Mouse (Mus musculus): ENCODE measurements around the gene Stard10.

Gene Stard10

GRCm38 (mm10) chr7:101376701-101377340, 59.9 kb downstream of the Stard10 start:
- DNase-seq: no peak

GRCm38 (mm10) chr7:101377741-101378262, 60.9 kb downstream of the Stard10 start:
- DNase-seq: peak; percentile 74 to 85

DNA sequence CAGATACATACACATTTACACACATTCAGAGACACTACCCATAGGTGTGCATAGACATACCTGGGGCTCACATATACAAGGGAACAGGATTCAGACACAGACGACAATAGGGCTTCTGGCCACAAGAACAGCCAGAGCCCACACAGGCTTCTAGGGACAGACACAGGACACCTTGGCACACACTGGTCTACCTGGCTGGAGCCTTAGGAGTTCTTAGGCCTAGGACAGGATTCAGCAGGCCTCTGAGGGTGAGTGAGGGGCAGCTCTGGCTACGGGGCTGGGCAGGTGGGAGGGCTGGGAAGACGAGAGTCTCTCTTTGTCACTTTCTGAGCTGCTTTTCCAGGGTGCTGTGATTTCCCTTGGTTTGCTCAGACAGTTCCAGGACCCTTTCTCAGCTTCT, 61.4 kb downstream of the Stard10 start:
- no peak for DNase-seq

DNA sequence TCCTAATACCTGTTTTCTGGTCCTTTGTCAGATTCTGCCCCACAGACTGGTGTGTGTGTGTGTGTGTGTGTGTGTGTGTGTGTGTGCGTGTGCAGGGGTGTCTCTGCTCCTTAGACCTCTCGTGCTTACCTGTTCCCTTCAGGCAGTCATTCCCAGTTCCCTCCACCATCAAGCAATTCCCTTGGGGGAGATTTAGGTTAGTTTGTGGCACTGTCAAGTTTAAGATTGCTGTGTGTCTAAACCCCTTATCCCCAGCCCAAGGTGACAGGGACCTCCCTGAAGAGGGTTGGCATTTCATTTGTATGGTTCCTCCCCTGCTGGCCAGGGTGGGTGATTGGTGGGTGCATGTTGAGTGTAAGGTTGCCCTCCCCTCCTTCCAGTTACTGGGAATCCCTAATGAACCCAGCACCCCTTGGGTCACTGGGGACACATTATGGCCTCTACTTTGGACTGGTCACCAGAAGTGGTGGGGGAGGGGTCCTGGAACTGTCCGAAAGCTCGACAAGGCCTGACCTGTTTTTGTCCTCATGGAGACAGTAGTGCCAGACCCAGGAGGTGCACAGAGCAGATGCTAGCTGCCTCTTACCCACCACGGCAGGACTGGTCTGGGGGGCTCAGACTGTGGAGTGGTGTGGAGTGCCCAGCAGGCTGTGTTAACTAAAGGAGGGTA, 62.0 kb downstream of the Stard10 start:
- no peak for DNase-seq

DNA sequence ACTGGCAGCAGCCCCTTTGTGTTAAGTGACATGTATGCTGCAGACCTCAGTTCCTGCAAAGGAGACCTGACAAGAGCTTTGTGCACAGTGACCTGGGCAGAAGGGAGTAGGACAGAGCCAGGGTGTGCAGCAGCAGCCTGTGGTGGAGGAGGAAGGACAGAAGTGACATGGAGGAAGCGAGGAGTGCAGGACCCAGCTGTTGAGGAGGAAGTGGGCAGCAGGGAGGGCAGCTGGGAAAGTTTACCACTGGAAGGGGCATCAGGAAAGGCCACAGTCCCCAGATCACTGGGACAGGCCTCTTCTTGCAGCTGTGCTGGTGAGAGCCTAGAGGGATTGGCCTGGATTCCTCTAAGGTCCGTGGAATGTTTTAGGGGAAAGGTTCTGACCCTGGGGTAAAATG, 62.8 kb downstream of the Stard10 start:
- DNase-seq: no peak

DNA sequence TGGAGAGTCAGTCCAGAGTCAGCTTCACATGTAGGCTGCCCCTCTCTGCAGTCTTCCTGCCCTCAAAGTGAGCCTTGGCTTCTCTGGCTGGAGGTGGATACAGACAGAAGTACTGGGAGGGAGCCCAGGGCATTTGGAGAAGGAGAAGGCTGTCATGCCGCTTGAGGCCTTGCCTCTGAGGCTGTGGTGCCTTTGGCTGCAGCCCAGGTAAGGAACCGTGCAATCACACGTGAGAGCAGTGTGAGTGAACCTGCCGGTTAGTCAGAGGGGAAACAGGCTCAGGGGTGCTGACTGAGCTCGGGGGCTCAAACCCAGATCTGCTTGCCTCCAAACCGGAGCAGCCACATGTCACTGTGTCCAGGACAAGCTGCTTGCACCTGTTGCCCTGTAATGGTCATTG, 64.6 kb downstream of the Stard10 start:
- no peak for DNase-seq

DNA sequence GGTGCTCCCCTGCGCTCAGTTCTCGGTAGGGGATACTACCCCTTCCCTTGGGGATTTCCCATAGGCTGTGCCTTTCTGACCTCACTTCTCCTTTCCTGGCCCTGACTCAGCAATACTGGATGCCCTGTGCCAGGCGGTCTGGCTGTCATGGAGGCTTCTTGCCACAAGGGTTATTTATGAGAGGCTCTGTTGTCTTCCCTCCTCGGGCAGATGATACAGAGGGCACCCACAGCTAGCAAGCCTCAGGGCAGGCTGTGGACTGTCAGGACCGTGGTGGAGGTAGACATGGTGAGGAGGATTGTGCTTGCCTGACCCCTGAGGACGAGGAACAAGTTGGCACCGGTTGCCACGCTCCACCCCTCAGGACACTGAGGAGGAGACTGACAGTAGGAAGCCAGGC, 65.5 kb downstream of the Stard10 start:
- DNase-seq: no peak

- no peak for DNase-seq
Observed at GRCm38 (mm10) chr7:101383756-101384155, 66.9 kb downstream of the Stard10 start.

- no peak for DNase-seq
Observed at GRCm38 (mm10) chr7:101384931-101385330, 68.0 kb downstream of the Stard10 start.

DNA sequence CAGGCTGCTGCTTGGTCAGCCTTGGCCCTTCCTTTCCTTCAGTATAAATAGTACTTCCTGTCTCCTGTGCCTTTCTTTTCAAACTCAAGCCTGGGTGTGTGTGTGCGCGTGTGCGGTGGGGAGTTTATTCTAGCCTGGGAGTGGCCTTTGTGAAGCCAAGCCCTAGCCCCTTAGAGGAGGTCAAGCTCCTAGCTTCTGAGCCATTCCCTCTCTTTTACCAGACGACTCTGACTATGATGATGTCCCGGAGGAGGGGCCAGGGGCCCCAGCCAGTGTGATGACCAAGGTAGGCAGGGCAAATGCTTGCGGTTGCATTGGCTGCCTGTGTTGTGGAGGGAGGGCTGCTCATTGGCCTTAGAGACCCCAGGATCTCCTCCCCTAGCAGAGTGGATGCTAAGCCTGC, 68.4 kb downstream of the Stard10 start:
- no peak for DNase-seq

GRCm38 (mm10) chr7:101385866-101386452, 69.1 kb downstream of the Stard10 start:
- no peak for DNase-seq

DNA sequence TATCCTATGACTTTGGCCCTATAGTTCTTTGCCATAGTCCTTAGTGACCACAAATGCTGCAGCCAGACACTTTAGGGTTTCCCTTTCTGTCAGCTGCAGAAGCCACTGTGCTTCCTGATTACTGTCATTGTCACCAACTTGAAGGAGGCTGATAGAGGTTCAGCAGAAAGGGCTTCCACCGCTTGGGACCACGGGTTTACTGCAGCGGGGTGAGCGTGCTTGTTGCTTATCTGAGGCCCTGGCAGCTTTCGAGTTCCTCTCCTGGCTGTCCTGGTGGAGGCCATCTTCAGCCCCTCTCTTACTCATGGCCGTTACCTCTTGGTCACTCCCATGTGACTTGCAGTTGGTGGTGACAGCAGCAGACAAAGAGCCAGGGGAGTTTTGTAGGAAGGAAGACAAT, 72.4 kb downstream of the Stard10 start:
- DNase-seq: no peak

- DNase-seq: no peak
Observed at GRCm38 (mm10) chr7:101391909-101392479, 75.1 kb downstream of the Stard10 start.

GRCm38 (mm10) chr7:101393015-101393414, 76.1 kb downstream of the Stard10 start:
- no peak for DNase-seq

- no peak for DNase-seq
Observed at GRCm38 (mm10) chr7:101393694-101394504, 77.0 kb downstream of the Stard10 start.

DNA sequence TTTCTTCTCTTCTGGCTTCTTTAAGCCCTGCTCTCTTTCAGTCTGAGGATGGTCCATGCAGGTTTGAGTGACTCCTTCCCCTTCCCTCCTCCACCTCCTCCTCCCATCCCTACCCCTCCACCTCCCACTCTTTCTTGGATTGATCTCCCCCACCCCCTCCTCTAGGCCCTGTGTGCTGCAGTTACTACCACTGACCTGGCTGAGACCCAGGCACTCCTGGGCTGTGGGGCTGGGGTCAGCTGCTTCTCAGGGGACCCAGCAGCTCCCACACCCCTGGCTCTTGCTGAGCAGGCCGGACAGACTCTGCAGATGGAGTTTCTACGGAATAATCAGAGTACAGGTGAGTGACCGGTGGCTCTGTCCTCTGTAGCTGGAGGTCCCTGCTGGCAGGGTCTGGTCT, 77.7 kb downstream of the Stard10 start:
- DNase-seq: no peak

GRCm38 (mm10) chr7:101395471-101395870, 78.6 kb downstream of the Stard10 start:
- DNase-seq: no peak
